ENCODE assay signal across 1 mouse cellular context in the genomic region with DNA sequence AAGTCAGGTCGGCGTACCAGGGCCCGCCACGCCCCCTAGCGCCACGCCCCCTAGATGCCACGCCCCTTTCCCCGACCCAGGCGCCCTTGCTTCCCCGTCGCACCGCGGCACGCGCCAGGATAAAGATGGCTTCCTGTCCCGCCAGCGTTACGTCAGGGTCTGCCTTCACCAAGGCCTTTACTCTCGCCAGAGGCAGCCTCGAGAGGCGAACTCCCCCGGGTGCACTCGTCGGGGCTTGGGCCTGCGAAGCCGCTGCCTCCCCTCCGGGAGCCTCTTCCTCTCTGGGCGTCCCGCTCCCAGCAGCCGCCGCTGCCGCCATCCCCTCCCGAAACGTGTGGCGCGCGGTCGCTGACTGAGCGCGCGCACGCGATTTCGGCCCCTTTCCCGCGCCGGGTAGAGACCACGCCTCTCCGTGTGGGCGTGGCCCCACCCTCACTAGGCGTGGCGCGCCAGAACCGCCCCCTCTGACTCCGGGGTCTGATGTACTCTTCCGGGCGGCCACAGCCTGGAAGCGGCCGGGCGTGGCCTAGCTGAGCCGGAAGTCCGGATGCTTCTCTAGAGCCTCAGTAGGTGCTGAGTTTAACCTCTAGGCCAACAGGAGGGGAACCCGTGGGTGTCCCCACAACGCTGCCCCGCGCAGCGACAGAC.
TF ChIP-seq lines count a peak whose summit lies in the region.

No protein-coding gene starts in this region.

TF ChIP-seq in MEL, 35 proteins besides CTCF, POLR2A, EP300 and RAD21 (continued from another document):
- TF ChIP-seq SMC3 (IDR thresholded peaks at IDR 0.05; ENCODE audit: low read depth, low read length) = no peak
- TF ChIP-seq RCOR1 (IDR thresholded peaks at IDR 0.05; ENCODE audit: low read depth, low read length) = no peak
- peak; percentile 51; the same call in 1 of the 2 replicates for TF ChIP-seq NRF1 (IDR thresholded peaks at IDR 0.05; ENCODE audit: insufficient read depth, low read depth, low read length, poor library complexity, severe bottlenecking)
- TF ChIP-seq ZNF384 (IDR thresholded peaks at IDR 0.05; ENCODE audit: low read depth, low read length) = no peak
- TF ChIP-seq ZKSCAN1 (IDR thresholded peaks at IDR 0.05; ENCODE audit: low read depth, low read length) = no peak
- TF ChIP-seq KAT2A (conservative IDR thresholded peaks at IDR 0.05; ENCODE audit: low read depth, low read length) = no peak; the same call in 1 of the 2 replicates
- TF ChIP-seq MXI1 (IDR thresholded peaks at IDR 0.05; ENCODE audit: low read depth, low read length) = peak; percentile 49
- TF ChIP-seq GATA1 (IDR thresholded peaks at IDR 0.05; ENCODE audit: low read depth, low read length) = no peak
- no peak for TF ChIP-seq USF2 (IDR thresholded peaks at IDR 0.05; ENCODE audit: borderline replicate concordance in 1 of 2, insufficient read depth in 1 of 2, low read depth in 1 of 2, low read length in 2 of 2)
- peak; percentile 95 for TF ChIP-seq ELF1 (IDR thresholded peaks at IDR 0.05; ENCODE audit: low read depth, low read length)
- TF ChIP-seq CHD2 (IDR thresholded peaks at IDR 0.05; ENCODE audit: low read length) = no peak
- peak; percentile 32 for TF ChIP-seq MYC (IDR thresholded peaks at IDR 0.05; ENCODE audit: low read depth, low read length)
